Mouse (Mus musculus): ENCODE results near the gene Hoxd13. TPM values are rescaled to one million over a fixed set of nuclear protein-coding genes. Genes with fewer than 3 reads are reported as not detected.

Gene Hoxd13
- polyA plus RNA-seq, 1 experiment: not detected

- no peak overlapping the region for H3K4me3 ChIP-seq
- no peak overlapping the region for H3ac ChIP-seq (ENCODE audit: control insufficient read depth, insufficient read length)
- no peaks in the 10 kb centered on the region for H3K36me3 ChIP-seq (ENCODE audit: control insufficient read depth, insufficient read depth)
- no peaks in the 10 kb centered on the region for H3K79me2 ChIP-seq (ENCODE audit: control insufficient read depth, insufficient read depth)
- TF ChIP-seq POLR2AphosphoS2 (IDR thresholded peaks at IDR 0.05; ENCODE audit: insufficient read length, low read depth) (no peak), E2F4 (IDR thresholded peaks at IDR 0.05; ENCODE audit: insufficient read depth) (no peak), POLR2A (IDR thresholded peaks at IDR 0.05; ENCODE audit: insufficient read length, low read depth) (no peak)
- no peak overlapping the region for H3K4me2 ChIP-seq (ENCODE audit: low read depth)
- peaks cover 48% of the 10 kb centered on the region for H3K27me3 ChIP-seq (ENCODE audit: control insufficient read depth, insufficient read depth, insufficient read length)
Observed at GRCm38 (mm10) chr2:74657251-74658023, 10.7 kb upstream of the Hoxd13 start.

- Histone ChIP-seq H3K27me3 (ENCODE audit: control insufficient read depth, insufficient read depth, insufficient read length) (peaks cover 52% of the 10 kb centered on the region), H3K4me2 (ENCODE audit: low read depth) (no peak overlapping the region), H3K4me3 (no peak overlapping the region), H3K79me2 (ENCODE audit: control insufficient read depth, insufficient read depth) (no peaks in the 10 kb centered on the region), H3ac (ENCODE audit: control insufficient read depth, insufficient read length) (no peak overlapping the region), H3K36me3 (ENCODE audit: control insufficient read depth, insufficient read depth) (no peaks in the 10 kb centered on the region)
- TF ChIP-seq POLR2A (IDR thresholded peaks at IDR 0.05; ENCODE audit: insufficient read length, low read depth) (no peak), CEBPB (IDR thresholded peaks at IDR 0.05; ENCODE audit: insufficient read depth, poor library complexity, severe bottlenecking) (no peak), MYOD1 (IDR thresholded peaks at IDR 0.05; ENCODE audit: control insufficient read depth in 1 of 3, insufficient read length in 2 of 3, low read depth in 2 of 3) (no peak), MAX (IDR thresholded peaks at IDR 0.05; ENCODE audit: low read depth) (no peak), USF1 (IDR thresholded peaks at IDR 0.05; ENCODE audit: low read depth) (no peak), REST (IDR thresholded peaks at IDR 0.05; ENCODE audit: insufficient read depth, insufficient read length) (no peak), SRF (IDR thresholded peaks at IDR 0.05; ENCODE audit: control insufficient read depth, insufficient read length, low read depth) (no peak), E2F4 (IDR thresholded peaks at IDR 0.05; ENCODE audit: insufficient read depth) (no peak), MYOG (IDR thresholded peaks at IDR 0.05; ENCODE audit: control insufficient read depth in 1 of 3, insufficient read depth in 1 of 3, insufficient read length in 2 of 3, low read depth in 2 of 3) (no peak), POLR2AphosphoS2 (IDR thresholded peaks at IDR 0.05; ENCODE audit: insufficient read length, low read depth) (no peak), TCF3 (IDR thresholded peaks at IDR 0.05; ENCODE audit: insufficient read length, low read depth) (no peak), TCF12 (IDR thresholded peaks at IDR 0.05; ENCODE audit: insufficient read depth, poor library complexity, severe bottlenecking) (no peak)
Observed at GRCm38 (mm10) chr2:74658024-74658666, 10.0 kb upstream of the Hoxd13 start.

- TF ChIP-seq SRF (IDR thresholded peaks at IDR 0.05; ENCODE audit: control insufficient read depth, insufficient read length, low read depth) (no peak), POLR2A (IDR thresholded peaks at IDR 0.05; ENCODE audit: insufficient read length, low read depth) (no peak), REST (IDR thresholded peaks at IDR 0.05; ENCODE audit: insufficient read depth, insufficient read length) (no peak), MAX (IDR thresholded peaks at IDR 0.05; ENCODE audit: low read depth) (no peak), E2F4 (IDR thresholded peaks at IDR 0.05; ENCODE audit: insufficient read depth) (no peak), TCF3 (IDR thresholded peaks at IDR 0.05; ENCODE audit: insufficient read length, low read depth) (no peak), TCF12 (IDR thresholded peaks at IDR 0.05; ENCODE audit: insufficient read depth, poor library complexity, severe bottlenecking) (no peak), CEBPB (IDR thresholded peaks at IDR 0.05; ENCODE audit: insufficient read depth, poor library complexity, severe bottlenecking) (no peak), POLR2AphosphoS2 (IDR thresholded peaks at IDR 0.05; ENCODE audit: insufficient read length, low read depth) (no peak), MYOG (IDR thresholded peaks at IDR 0.05; ENCODE audit: control insufficient read depth in 1 of 3, insufficient read depth in 1 of 3, insufficient read length in 2 of 3, low read depth in 2 of 3) (no peak), MYOD1 (IDR thresholded peaks at IDR 0.05; ENCODE audit: control insufficient read depth in 1 of 3, insufficient read length in 2 of 3, low read depth in 2 of 3) (no peak), USF1 (IDR thresholded peaks at IDR 0.05; ENCODE audit: low read depth) (no peak)
- Histone ChIP-seq H3K36me3 (ENCODE audit: control insufficient read depth, insufficient read depth) (no peaks in the 10 kb centered on the region), H3K79me2 (ENCODE audit: control insufficient read depth, insufficient read depth) (no peaks in the 10 kb centered on the region), H3K27me3 (ENCODE audit: control insufficient read depth, insufficient read depth, insufficient read length) (peaks cover 55% of the 10 kb centered on the region), H3K4me3 (no peak overlapping the region), H3ac (ENCODE audit: control insufficient read depth, insufficient read length) (no peak overlapping the region), H3K4me2 (ENCODE audit: low read depth) (no peak overlapping the region)
Observed at GRCm38 (mm10) chr2:74658667-74659371, 9.3 kb upstream of the Hoxd13 start.

- H3K27me3 ChIP-seq (ENCODE audit: control insufficient read depth, insufficient read depth, insufficient read length): peaks cover 48% of the 10 kb centered on the region
- no peak within 1 kb of the TSS for H3ac ChIP-seq (ENCODE audit: control insufficient read depth, insufficient read length)
- H3K79me2 ChIP-seq (ENCODE audit: control insufficient read depth, insufficient read depth): no peaks in the 10 kb centered on the region
- H3K4me2 ChIP-seq (ENCODE audit: low read depth): no peak within 1 kb of the TSS
- no peak for TF ChIP-seq E2F4 (IDR thresholded peaks at IDR 0.05; ENCODE audit: insufficient read depth)
- no peak for TF ChIP-seq REST (IDR thresholded peaks at IDR 0.05; ENCODE audit: insufficient read depth, insufficient read length)
- TF ChIP-seq MYOG (IDR thresholded peaks at IDR 0.05; ENCODE audit: control insufficient read depth in 1 of 3, insufficient read depth in 1 of 3, insufficient read length in 2 of 3, low read depth in 2 of 3): no peak
- TF ChIP-seq TCF3 (IDR thresholded peaks at IDR 0.05; ENCODE audit: insufficient read length, low read depth): no peak
- no peak for TF ChIP-seq MYOD1 (IDR thresholded peaks at IDR 0.05; ENCODE audit: control insufficient read depth in 1 of 3, insufficient read length in 2 of 3, low read depth in 2 of 3)
- TF ChIP-seq POLR2A (IDR thresholded peaks at IDR 0.05; ENCODE audit: insufficient read length, low read depth): no peak
- TF ChIP-seq POLR2AphosphoS2 (IDR thresholded peaks at IDR 0.05; ENCODE audit: insufficient read length, low read depth): no peak
- TF ChIP-seq USF1 (IDR thresholded peaks at IDR 0.05; ENCODE audit: low read depth): no peak
- TF ChIP-seq CEBPB (IDR thresholded peaks at IDR 0.05; ENCODE audit: insufficient read depth, poor library complexity, severe bottlenecking): no peak
- no peak for TF ChIP-seq MAX (IDR thresholded peaks at IDR 0.05; ENCODE audit: low read depth)
- no peak for TF ChIP-seq TCF12 (IDR thresholded peaks at IDR 0.05; ENCODE audit: insufficient read depth, poor library complexity, severe bottlenecking)
- no peak within 1 kb of the TSS for H3K4me3 ChIP-seq
- no peaks in the 10 kb centered on the region for H3K36me3 ChIP-seq (ENCODE audit: control insufficient read depth, insufficient read depth)
Observed at GRCm38 (mm10) chr2:74659507-74660005, 8.6 kb upstream of the Hoxd13 start, which contains the start of gene Evx2. Gene Evx2, minus strand, starts transcription at chr2:74659557.
